Mouse (Mus musculus) cerebellum, adult 9-11 months (tissue): ENCODE results near the gene Ppig.

Experiments
- DNase-seq: peaks from one replicate; pipeline ENCODE4 v3.0.0; 2022

Gene Ppig

DNA sequence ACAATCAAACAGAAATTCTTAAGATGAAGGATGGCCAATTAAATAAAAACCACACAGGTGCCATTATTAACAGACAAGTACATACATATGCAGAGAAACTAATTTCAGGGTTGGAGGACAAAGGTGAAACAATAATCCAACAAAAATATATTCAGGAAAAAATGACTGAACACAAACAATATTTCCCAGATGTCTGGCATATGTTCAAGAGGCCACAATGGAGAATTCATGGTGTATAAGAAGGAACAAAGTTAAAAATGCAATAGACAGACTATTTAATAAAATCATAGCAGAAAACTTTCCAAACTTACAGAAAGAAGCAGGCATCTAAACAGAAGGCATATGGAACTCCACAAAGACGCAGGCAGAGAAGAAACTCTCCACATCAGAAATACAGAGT is 42.4 kb downstream of the Ppig start:
- no peak for DNase-seq

DNA sequence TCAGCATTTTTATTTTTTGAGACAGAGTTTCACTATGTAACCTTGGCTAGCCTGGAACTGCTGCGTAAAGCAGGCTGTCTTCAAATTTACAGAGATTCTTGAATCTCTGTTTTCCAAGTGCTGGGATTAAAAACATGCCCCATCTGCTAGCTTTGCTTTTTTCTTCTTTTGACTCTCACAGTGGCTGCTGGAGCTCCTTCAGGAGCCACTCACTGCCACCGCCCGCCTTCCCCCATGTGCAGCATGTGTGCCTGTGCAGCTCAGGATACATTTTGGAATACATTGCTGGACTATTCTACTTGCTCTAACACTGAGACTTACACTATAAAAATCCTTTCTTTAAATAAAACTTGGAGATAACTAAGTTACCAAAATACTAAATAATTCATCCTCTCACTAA is 51.0 kb downstream of the Ppig start:
- no peak for DNase-seq

DNA sequence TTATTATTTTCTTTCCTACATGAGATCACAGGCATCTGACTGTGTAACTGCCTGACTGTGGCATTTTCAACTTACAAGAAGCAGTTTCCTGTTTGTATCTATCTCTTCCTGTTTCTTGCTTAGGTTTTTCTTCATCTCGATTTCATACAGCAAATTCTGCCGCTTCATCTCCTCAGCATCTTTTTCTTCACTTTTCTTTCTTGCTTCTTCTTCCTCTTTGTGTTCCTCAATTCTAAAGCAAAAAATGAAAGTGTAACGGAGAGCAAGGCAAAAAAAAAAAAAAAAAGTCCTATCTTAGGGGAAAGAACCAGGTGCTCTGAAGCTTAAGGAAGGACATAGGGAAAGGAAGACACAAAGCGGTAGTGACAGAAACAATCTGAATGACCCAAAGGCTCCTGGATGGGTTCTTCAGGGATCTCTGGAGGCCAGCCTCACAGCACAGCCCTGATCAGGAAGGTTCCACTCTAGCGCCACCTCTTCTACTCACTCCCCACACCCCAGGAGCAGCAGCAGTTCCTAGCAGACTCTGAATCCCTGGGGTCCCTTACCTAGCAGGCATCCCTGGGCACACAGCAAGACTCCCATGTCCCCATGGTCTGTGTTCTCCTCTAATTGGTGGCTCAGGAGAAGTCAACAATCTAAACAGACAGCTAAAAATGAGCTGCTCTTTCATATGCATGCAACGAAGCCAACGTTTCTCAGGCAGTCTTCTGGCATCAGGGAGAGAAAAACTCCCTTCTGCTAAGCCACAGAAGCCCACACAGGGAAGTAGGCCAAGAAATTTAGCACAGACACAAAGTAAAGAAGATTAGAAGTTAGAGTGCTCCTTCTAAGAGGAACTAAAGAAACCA is 55.9 kb downstream of the Ppig start:
- no peak for DNase-seq

DNA sequence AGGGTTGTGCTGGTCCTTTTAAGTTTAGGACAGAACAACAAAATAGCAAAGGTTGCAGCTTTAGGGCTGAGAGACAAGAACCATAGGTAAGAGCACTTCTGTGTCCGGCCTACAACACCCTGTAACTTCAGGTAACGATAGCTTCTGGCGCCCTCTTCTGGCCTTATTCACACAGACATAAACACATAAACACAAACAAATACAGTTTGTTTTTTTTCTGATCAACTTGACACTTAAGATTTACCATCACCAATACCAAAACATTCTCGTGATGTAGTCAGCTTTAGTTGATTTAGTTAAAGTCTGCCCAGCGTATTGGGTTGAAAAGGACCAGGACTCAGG is 56.5 kb downstream of the Ppig start:
- DNase-seq = no peak

DNA sequence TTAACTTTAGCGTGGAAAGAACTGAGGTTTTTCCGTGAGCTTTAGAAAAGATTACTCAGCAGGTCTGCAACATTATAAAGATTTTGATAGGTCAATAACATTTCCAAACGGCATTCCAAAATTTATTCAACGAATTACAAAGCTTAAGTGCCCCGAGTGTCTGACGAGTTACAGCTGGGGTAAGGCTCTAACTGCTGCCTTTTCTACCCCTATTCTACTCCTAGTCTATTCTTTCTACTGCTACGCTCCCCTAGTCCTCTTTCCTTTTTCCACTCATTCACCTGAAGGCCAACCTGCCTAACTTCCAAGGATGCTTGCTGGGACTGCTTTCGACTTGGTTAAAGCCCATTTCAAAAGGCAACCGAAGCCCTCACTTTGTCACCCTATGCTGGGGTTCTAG is 66.6 kb downstream of the Ppig start:
- no peak for DNase-seq

DNA sequence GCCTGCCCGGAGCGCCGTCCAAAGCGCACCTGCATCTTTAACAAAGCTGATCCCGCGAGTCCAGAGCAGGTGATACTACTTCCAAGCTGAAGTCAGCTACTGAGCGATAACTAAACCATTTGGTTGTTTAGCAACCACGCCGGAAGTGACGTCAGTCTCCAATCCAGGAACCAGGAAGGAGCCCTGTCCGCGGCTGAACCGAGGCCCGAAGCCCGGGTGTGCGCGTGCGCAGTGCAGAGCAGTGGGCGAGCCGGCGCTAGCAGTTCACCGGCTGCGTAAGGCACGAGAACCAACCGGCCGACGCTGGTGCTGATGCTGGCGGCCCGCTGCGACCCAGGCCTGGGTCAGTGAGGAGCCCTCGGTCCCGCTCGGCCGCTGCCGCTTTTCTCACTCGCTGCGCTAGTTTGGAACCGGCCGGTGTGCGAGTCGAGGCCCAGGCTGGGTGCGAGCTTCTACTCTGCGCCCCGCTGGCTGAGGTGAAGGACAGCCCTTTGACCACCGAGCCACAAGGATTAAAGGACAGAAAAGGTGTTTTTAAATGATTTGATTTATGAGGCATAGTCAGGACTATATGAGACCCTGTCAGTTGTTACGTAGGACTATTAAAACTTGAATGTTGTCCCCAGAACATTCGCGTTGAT is 67.2 kb downstream of the Ppig start, which contains the start of the genes Ccdc173 and Phospho2:
Gene Ccdc173 (minus strand): TSS at position 147 of the 641 bp plus-strand sequence.
Gene Phospho2 (plus strand): TSS at position 195 of the 641 bp plus-strand sequence.
- peak; percentile 98 for DNase-seq

DNA sequence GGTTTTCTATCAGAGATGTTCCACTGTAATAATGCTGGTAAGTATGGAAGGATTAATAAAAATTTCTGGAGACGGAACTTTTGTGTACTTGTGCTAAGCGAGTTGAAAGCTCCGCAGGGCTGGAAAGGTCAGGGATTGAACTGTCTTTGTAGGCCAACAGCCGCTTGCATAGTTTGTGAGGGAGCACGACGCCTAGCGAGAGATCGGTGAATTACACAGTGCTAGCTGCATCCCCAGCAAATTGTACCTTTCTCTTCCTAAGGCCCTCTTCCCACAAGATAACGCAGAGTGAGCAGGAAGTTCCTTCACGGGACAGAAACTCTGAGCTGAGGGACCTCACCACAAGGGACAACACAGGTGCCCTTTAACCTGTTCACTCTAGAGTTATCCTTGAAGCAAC is 67.9 kb downstream of the Ppig start:
- DNase-seq = peak; percentile 80

DNA sequence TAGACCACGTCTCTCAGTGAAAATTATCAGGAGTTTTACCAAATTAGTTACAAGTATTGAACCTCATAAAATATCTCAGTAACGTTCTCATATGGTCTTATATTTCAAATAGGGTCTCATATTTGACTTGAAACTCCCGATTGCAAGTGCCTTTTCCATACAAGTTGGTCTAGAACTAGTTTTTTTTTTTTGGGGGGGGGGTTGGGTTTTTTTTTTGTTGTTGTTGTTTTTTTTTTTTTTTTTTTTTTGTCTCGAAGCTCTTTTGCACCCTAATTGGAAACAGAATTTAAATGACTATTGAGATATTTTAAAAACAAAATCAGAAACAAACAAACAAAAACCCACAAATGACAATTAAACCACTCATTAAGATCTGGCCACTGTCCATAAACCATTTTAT is 68.4 kb downstream of the Ppig start:
- DNase-seq = no peak

DNA sequence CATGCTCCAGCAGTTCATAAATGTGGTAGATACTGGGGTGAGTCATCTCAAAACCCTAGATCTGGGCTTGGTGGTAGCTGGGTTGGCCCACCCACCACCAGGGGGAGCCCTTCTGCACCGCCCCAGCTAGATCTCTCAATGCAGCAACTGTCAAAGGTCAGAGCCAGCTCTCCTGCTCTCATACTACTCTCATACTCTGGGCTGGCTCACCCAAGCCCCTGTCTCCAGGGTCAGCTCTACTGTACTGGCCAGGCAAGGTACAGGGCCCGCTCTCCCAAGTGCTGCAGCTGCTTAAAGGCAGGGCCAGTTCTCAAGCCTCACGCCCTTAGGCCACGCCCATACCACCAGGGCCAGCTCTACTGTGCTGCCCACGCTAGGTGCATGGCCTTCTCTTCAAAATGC is 80.6 kb downstream of the Ppig start:
- peak; percentile 25 for DNase-seq
